Mouse (Mus musculus) CD4-positive, CD25-positive, alpha-beta regulatory T cell, adult 4 months (primary cell): ENCODE results near the gene Paics. TPM values are rescaled to one million over a fixed set of nuclear protein-coding genes. Genes with fewer than 3 reads are reported as not detected.

Source experiments
- ATAC-seq: one replicate; pipeline ENCODE4 v1.8.0; 2017
- polyA plus RNA-seq, 2 experiments: library from polyadenylated mRNA; unstranded; fragments of 100-300 nt; shearing (Covaris generic); gene quantifications; one replicate each; pipeline ENCODE4 v1.2.1; 2017

Paics gene
- polyA plus RNA-seq, 2 experiments from 2014 or later: 181 to 184 TPM

DNA sequence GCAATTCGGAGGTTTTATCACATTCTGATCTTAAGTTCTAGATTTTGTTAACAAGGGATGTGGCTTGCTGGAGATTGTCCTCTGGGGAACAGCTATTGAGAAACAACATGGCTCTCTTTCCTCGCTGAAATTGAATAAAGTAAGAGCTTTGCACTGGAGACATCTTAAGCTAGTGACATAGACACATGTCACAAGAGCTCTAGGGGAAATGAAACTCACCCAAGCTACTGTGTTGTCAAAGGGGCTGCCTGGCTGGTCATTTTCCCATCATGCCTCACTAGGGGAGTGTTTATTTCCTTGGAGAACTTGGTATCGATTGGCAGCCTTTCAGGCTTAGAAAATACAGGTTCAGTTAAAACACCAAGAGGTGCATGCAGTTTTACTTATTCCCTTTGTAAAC is 62.1 kb downstream of the Paics start:
- ATAC-seq: no peak

DNA sequence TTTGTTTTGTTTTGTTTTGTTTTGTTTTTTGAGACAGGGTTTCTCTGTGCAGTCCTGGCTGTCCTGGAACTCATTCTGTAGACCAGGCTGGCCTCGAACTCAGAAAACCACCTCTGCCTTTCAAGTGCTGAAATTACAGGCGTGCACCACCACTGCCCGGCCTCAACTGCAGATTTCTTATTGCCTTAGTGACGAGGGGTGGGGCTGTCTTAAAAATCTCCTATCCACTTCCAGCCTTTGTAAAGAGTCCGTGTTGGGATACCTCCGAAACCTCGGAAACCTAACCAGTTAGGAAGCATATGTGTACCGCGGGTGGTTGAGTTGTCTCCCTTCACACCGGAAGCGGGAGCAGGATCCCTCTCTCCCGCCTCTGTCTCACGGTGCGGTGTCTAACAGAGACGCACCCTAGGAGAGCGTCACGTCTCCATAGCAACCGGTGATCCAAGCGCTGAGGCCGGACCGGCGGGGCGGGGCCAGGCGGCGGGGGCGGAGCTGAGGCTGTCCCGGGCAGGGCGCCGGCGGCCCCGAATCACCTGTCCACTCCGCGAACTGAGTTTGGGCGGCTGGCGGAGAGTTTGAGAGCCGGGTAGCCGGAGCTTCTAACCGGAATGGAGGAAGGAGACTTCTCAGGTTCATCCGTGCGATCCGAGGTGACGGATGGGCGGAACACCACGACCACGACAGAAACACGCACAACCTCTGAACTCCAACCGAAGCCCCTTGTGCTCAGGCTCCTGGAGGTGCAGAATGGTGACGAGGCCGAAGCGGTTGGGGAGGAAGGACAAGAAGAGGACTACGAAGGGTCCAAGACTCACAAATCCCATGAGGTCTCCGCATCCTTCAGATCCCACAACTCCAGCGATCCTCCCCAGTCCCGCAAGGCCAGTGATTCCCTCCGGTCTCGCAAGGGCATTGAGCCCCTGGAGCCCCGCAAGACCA is 64.7 kb downstream of the Paics start, which contains the start of gene Thegl:
Gene Thegl, plus strand, starts transcription at position 480 of the 939 bp plus-strand sequence.
- ATAC-seq: peak; percentile 86

Other genes starting within 250 kb of the Paics start
- 10 to 100 TPM; 17.2 to 24.9 TPM for gene Aasdh, start 45.8 kb upstream of the Paics start, polyA plus RNA-seq
- gene Ppat, start 271 bp downstream of the Paics start, polyA plus RNA-seq: 10 to 100 TPM; 30.8 to 35.9 TPM
- gene Srp72, start 23.4 kb downstream of the Paics start, polyA plus RNA-seq: 100 to 1,000 TPM; 134 to 144 TPM
- gene Arl9, start 52.7 kb downstream of the Paics start, polyA plus RNA-seq: not detected
- not detected for gene Thegl, start 64.7 kb downstream of the Paics start, polyA plus RNA-seq
- gene Hopx, start 163.8 kb downstream of the Paics start, polyA plus RNA-seq: 10 to 100 TPM; 16.4 to 20.4 TPM